ENCODE assay signal across 8 mouse cellular contexts in the genomic region with DNA sequence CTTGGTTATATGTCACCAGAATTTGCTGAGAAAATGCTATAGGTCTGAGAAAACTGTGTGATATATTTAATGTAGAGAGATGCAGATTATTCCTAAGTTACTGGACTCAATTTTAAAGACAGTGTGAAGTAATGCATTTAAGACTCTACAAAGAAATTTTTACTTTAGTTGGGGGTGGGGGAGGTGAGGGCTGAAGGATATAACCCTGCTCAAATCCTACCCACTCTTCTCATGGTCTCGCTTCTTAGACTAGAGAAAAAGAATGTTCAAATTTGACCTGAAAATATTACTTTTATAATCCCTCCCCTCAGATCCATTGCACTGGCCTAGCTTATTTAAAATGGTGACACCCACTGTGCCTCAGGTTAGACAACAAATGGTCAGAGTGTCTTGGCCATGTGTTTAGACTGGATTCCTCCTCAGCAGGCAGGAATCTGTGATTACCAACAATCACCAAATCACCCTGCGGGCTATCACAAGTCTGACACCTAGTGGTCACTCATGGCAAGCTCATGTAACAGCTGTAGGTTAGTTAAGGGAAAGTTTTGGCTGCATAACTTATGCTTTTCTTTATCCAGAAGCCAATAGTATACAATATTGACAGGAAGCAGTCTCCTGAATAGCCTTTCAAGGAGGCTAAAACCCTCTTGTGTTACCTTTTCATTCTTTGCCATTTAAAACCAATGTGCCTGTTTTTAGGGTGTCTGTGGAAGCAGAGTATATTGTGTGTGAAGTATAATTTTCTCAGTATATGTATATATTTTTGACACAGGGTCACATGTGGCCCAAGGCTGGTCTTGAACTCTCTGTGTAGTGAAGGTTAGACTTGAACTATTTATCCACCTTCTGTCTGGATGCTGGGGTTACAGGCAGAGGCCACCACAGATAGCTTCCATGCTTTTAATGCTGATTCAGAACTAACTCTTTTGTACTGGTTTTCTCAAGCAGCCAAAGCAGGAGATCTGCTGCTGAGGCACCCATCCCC.
DNase-seq lines count a peak whose midpoint lies in the region; ATAC-seq and TF ChIP-seq lines count a peak whose summit lies in the region.

No protein-coding gene starts in this region.

- WGBS in embryonic facial prominence, embryonic 10.5 days = 44% methylated on average over 2 of the region's 2 CpGs
- 46% methylated on average over 2 of the region's 2 CpGs for WGBS in lung, adult 2 months

- H3K27me3 ChIP-seq in embryonic facial prominence, embryonic 10.5 days (replicated peaks; ENCODE audit: low read depth, poor library complexity, severe bottlenecking) = no peaks in the 10 kb centered on the region

- peak; percentile 80 for DNase-seq in ES-CJ7 (ENCODE audit: low read depth, low spot score)
- DNase-seq in adrenal gland, postnatal 10 days = peak; percentile 72
- peak; percentile 69 for DNase-seq in embryonic facial prominence, embryonic 10.5 days (ENCODE audit: low spot score)
- DNase-seq in heart, postnatal 36 days = peak; percentile 53 to 60
- DNase-seq in kidney, postnatal 36 days = peak; percentile 50 to 78
- DNase-seq in lung, adult 2 months = peak; percentile 40
- DNase-seq in urinary bladder, postnatal 36 days (ENCODE audit: low spot score in 2 of 2) = peak; percentile 31 to 53

- no peak overlapping the region for H3K27ac ChIP-seq in embryonic facial prominence, embryonic 10.5 days (replicated peaks)

- no peaks in the 10 kb centered on the region for H3K4me1 ChIP-seq in embryonic facial prominence, embryonic 10.5 days
- H3K4me1 ChIP-seq in lung, adult 2 months (ENCODE audit: control insufficient read depth, insufficient read depth, low read length) = no peaks in the 10 kb centered on the region

- peak; percentile 54 for TF ChIP-seq CTCF in lung, adult 2 months (IDR thresholded peaks at IDR 0.05; ENCODE audit: insufficient read depth, low read length)

- intact Hi-C loops in heart, postnatal 36 days (cut with DNase I) = loop anchor here (1.0 to 5.0 kb wide), 3 partner anchors 106 to 481 kb away; no protein-coding TSS in a partner anchor

- no peak overlapping the region for H3K4me3 ChIP-seq in embryonic facial prominence, embryonic 10.5 days
- H3K4me3 ChIP-seq in lung, adult 2 months (replicated peaks; ENCODE audit: extremely low read depth, low read depth, low read length) = no peak overlapping the region

- no peaks in the 10 kb centered on the region for H3K9me3 ChIP-seq in embryonic facial prominence, embryonic 10.5 days

- 0 out of 2 replicates have a peak, but pooled peaks have one; percentile 39 for ATAC-seq in neutrophil, adult 5-6 weeks (ENCODE audit: extremely low read depth, insufficient number of reproducible peaks, low FRiP score, poor library complexity, severe bottlenecking)

- no peak for TF ChIP-seq POLR2A in lung, adult 2 months (IDR thresholded peaks at IDR 0.05; ENCODE audit: borderline replicate concordance, extremely low read depth, low read depth, low read length)

- H3K36me3 ChIP-seq in embryonic facial prominence, embryonic 10.5 days (replicated peaks) = no peaks in the 10 kb centered on the region
